Mouse (Mus musculus) myocyte (in vitro differentiated cells): ENCODE results near the gene Ubxn6. TPM values are rescaled to one million over a fixed set of nuclear protein-coding genes. Genes with fewer than 3 reads are reported as not detected.

Experiments
- H3K27me3 ChIP-seq: one replicate; pipeline ENCODE4 v1.6.1; 2011; ENCODE audit not compliant: control insufficient read depth, insufficient read depth, insufficient read length
- H3K36me3 ChIP-seq: one replicate; pipeline ENCODE4 v1.6.1; 2011; ENCODE audit not compliant: control insufficient read depth, insufficient read depth
- H3K4me2 ChIP-seq: one replicate; pipeline ENCODE4 v1.6.1; 2011; ENCODE audit warnings: low read depth, control low read depth
- H3K4me3 ChIP-seq: one replicate; pipeline ENCODE4 v1.5.1; 2011; ENCODE audit warnings: mild to moderate bottlenecking, control low read depth, moderate library complexity
- H3K79me2 ChIP-seq: one replicate; pipeline ENCODE4 v1.6.1; 2011; ENCODE audit not compliant: control insufficient read depth, insufficient read depth
- H3ac ChIP-seq: one replicate; pipeline ENCODE4 v1.6.1; 2011; ENCODE audit not compliant: control insufficient read depth, insufficient read length
- CEBPB ChIP-seq: IDR thresholded peaks from 2 replicates; pipeline ENCODE4 v1.6.1; 2011; ENCODE audit warnings: mild to moderate bottlenecking, moderate library complexity; ENCODE audit not compliant: poor library complexity, insufficient read depth, severe bottlenecking
- E2F4 ChIP-seq: IDR thresholded peaks from one replicate; pipeline ENCODE4 v1.6.1; 2011; ENCODE audit warnings: mild to moderate bottlenecking, control low read depth, moderate library complexity; ENCODE audit not compliant: insufficient read depth
- MAX ChIP-seq: IDR thresholded peaks from one replicate; pipeline ENCODE4 v1.6.1; 2011; ENCODE audit warnings: low read depth, mild to moderate bottlenecking, control low read depth
- MYOD1 ChIP-seq, 3 experiments: IDR thresholded peaks; one replicate each; pipeline ENCODE4 v1.6.1; 2011; ENCODE audit warnings: control low read depth in 2 of 3, low read depth in 2 of 3, mild to moderate bottlenecking in 2 of 3, moderate library complexity in 1 of 3; ENCODE audit not compliant: insufficient read length in 2 of 3, control insufficient read depth in 1 of 3
- MYOG ChIP-seq, 3 experiments: IDR thresholded peaks; one replicate each; pipeline ENCODE4 v1.6.1; 2011; ENCODE audit warnings: control low read depth in 2 of 3, low read depth in 2 of 3, mild to moderate bottlenecking in 2 of 3; ENCODE audit not compliant: insufficient read length in 2 of 3, control insufficient read depth in 1 of 3, insufficient read depth in 1 of 3
- POLR2A ChIP-seq: IDR thresholded peaks from one replicate; pipeline ENCODE4 v1.6.1; 2011; ENCODE audit warnings: low read depth, mild to moderate bottlenecking, control low read depth, moderate library complexity; ENCODE audit not compliant: insufficient read length
- POLR2AphosphoS2 ChIP-seq: IDR thresholded peaks from one replicate; pipeline ENCODE4 v1.6.1; 2011; ENCODE audit warnings: low read depth, control low read depth; ENCODE audit not compliant: insufficient read length
- REST ChIP-seq: IDR thresholded peaks from one replicate; pipeline ENCODE4 v1.6.1; 2011; ENCODE audit warnings: mild to moderate bottlenecking, control low read depth, moderate library complexity; ENCODE audit not compliant: insufficient read depth, insufficient read length
- SRF ChIP-seq: IDR thresholded peaks from one replicate; pipeline ENCODE4 v1.6.1; 2011; ENCODE audit warnings: low read depth; ENCODE audit not compliant: control insufficient read depth, insufficient read length
- TCF12 ChIP-seq: IDR thresholded peaks from one replicate; pipeline ENCODE4 v1.6.1; 2011; ENCODE audit warnings: mild to moderate bottlenecking, control low read depth; ENCODE audit not compliant: poor library complexity, insufficient read depth, severe bottlenecking
- TCF3 ChIP-seq: IDR thresholded peaks from one replicate; pipeline ENCODE4 v1.6.1; 2011; ENCODE audit warnings: low read depth, control low read depth; ENCODE audit not compliant: insufficient read length
- USF1 ChIP-seq: IDR thresholded peaks from one replicate; pipeline ENCODE4 v1.6.1; 2011; ENCODE audit warnings: low read depth, mild to moderate bottlenecking, control low read depth, moderate library complexity
- polyA plus RNA-seq: library from polyadenylated mRNA; unstranded; fragments of >200 nt; fragmentation: generic; extraction: Trizol; gene quantifications from one replicate; pipeline ENCODE4 v1.2.1, GENCODE M21; 2012; ENCODE audit warnings: missing spikeins

Ubxn6 gene
- polyA plus RNA-seq, 1 experiment = 54.3 TPM

DNA sequence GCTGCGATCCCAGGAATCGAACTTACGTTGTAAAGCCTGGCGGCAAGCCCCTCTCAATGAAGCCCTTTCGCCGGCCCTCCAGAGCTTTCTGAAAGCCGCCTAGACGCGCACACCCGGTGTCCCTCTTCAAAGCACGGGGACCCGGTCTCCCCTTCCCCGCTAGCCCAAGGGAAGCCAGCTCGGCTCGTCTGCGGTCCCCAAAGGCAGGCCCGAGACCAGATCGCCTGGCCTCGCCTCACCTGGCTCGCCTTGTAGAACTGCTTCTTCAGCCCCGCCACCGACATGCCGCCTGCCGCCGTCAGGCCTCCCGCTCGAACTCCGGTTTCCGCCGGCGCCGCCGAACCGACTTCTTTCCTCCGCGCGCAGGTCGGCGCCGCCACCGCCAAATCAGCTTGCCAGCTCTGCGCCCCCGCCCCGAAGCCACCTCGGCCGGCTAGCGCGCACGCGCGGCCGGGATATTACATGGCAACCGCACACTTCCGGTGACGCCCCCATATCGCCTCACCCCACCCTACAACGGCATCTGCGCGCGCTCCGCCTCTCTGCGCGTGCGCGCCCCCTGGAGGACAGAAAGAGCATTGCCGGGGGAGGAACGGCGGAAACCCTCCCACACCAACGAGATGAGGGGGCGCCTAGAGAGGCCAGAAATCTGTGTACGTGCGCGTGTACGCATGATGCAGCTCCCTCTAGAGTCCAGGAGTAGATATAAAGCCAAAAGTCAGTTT is 38.5 kb downstream of the Ubxn6 start, which contains the start of gene Sh3gl1:
Gene Sh3gl1 (minus strand): TSS at position 460 of the 725 bp plus-strand sequence.
- TF ChIP-seq REST = no peak
- no peak for TF ChIP-seq USF1
- TF ChIP-seq SRF = peak; percentile 45
- TF ChIP-seq E2F4 = peak; percentile 69
- TF ChIP-seq MYOG (IDR thresholded peaks at IDR 0.05; ENCODE audit: control insufficient read depth in 1 of 3, insufficient read depth in 1 of 3, insufficient read length in 2 of 3, low read depth in 2 of 3) = peak in 1 of 3 experiments; percentile 54
- no peak for TF ChIP-seq TCF3
- TF ChIP-seq POLR2AphosphoS2 = peak; percentile 91
- peak; percentile 90 for TF ChIP-seq POLR2A
- no peak for TF ChIP-seq CEBPB
- TF ChIP-seq MYOD1 (IDR thresholded peaks at IDR 0.05; ENCODE audit: control insufficient read depth in 1 of 3, insufficient read length in 2 of 3, low read depth in 2 of 3) = peak in 2 of 3 experiments; percentile 9 to 75
- peak; percentile 37 for TF ChIP-seq MAX
- no peak for TF ChIP-seq TCF12
- peak within 1 kb of the TSS; percentile 53 for H3ac ChIP-seq
- no peaks in the 10 kb centered on the region for H3K27me3 ChIP-seq
- peaks cover 58% of the 10 kb centered on the region for H3K79me2 ChIP-seq
- peak within 1 kb of the TSS; percentile 91 for H3K4me2 ChIP-seq
- H3K36me3 ChIP-seq = no peaks in the 10 kb centered on the region
- H3K4me3 ChIP-seq = peak within 1 kb of the TSS; percentile 80

DNA sequence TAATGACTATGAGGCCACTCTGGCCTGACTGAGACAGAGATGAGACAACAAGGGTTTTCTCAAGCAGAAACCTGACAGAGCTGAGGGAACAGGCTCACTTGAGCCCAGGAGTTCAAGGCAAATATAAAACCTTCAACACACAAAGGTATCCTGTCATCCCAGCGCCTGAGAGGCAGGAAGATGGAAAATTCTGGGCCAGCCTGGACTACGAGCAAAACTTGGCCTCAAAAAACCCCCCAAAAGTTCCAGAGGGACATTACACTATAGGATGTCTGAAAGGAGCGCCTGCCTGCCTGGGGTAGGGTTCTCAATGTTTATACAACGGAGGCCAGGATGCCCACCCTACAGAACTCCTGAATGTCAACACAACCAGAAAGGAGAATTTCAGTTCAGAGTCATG is 39.6 kb downstream of the Ubxn6 start:
- Histone ChIP-seq H3K36me3 (peaks cover 3% of the 10 kb centered on the region), H3K27me3 (no peaks in the 10 kb centered on the region), H3K4me3 (peak overlapping the region; percentile 80), H3ac (peak overlapping the region; percentile 4), H3K79me2 (peaks cover 59% of the 10 kb centered on the region), H3K4me2 (peak overlapping the region; percentile 91)
- TF ChIP-seq SRF = no peak
- TF ChIP-seq REST = no peak
- TF ChIP-seq E2F4 = no peak
- no peak for TF ChIP-seq TCF3
- TF ChIP-seq CEBPB = no peak
- no peak for TF ChIP-seq POLR2AphosphoS2

DNA sequence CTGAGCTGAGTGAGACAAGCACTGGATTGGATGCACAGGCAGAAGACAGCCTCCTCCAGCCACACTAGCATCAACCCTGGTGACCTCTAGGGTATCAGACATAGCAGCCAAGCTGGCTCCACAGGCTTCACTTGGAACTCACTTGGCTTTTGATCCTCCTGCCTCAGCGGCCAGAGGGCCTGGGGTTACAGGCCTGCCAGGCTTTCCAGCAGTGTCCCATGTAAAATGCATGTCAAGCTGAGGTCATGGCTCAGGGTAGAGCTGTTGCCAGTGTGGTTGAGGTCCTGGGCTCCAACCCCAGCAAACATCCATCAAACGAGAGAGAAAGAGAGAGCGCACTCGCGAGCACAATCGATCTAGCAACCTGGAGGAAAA is 40.1 kb downstream of the Ubxn6 start:
- peaks cover 5% of the 10 kb centered on the region for H3K36me3 ChIP-seq
- H3ac ChIP-seq = peak overlapping the region; percentile 4
- H3K4me3 ChIP-seq = peak overlapping the region; percentile 80
- TF ChIP-seq MYOD1 (IDR thresholded peaks at IDR 0.05; ENCODE audit: control insufficient read depth in 1 of 3, insufficient read length in 2 of 3, low read depth in 2 of 3) (no peak), MYOG (IDR thresholded peaks at IDR 0.05; ENCODE audit: control insufficient read depth in 1 of 3, insufficient read depth in 1 of 3, insufficient read length in 2 of 3, low read depth in 2 of 3) (no peak), E2F4 (no peak), CEBPB (no peak), TCF3 (no peak), POLR2A (no peak), POLR2AphosphoS2 (no peak), SRF (no peak), MAX (no peak), REST (no peak), USF1 (no peak), TCF12 (no peak)
- peak overlapping the region; percentile 91 for H3K4me2 ChIP-seq
- no peaks in the 10 kb centered on the region for H3K27me3 ChIP-seq
- H3K79me2 ChIP-seq = peaks cover 64% of the 10 kb centered on the region

DNA sequence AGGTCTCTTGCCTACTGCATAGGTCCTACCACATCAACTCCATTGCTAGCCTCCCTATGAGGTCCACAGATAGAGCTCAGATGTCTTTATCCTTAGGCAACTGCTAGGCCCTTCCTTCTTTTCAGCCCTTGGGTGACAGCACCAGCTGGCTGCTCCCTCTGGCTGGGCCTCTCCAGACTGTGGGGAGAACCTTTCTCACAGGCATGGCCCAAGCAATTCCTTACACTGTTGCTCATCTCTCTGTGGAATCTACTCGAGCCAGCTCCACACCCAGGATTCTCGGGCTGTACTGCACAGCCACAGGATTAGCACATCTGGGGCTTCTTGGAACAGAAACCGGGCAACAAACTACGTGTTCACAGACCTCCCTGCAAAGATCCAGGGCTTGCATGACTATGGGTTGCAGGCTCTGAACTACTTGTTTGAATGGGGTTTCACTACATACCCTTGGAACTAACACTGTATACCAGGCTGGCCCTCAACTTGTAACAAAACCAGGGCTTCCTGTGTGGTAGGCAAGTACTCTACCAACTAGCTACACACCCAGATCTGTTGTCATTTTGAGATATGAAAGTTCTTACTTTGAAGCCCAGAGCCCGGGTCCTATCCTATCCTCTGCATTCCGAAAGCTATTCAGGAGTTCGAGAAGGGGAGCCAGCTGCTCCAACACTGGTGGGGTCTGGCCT is 40.6 kb downstream of the Ubxn6 start:
- Histone ChIP-seq H3ac (peak overlapping the region; percentile 4), H3K4me2 (peak overlapping the region; percentile 91), H3K4me3 (peak overlapping the region; percentile 80), H3K27me3 (no peaks in the 10 kb centered on the region), H3K36me3 (peaks cover 5% of the 10 kb centered on the region), H3K79me2 (peaks cover 69% of the 10 kb centered on the region)
- TF ChIP-seq USF1 (no peak), CEBPB (no peak), E2F4 (no peak), TCF3 (no peak), REST (no peak), POLR2A (no peak), MYOG (IDR thresholded peaks at IDR 0.05; ENCODE audit: control insufficient read depth in 1 of 3, insufficient read depth in 1 of 3, insufficient read length in 2 of 3, low read depth in 2 of 3) (peak in 1 of 3 experiments; percentile 58), TCF12 (no peak), MYOD1 (IDR thresholded peaks at IDR 0.05; ENCODE audit: control insufficient read depth in 1 of 3, insufficient read length in 2 of 3, low read depth in 2 of 3) (peak; percentile 72 to 81 (median 79)), SRF (no peak), MAX (no peak), POLR2AphosphoS2 (no peak)
